Mouse (Mus musculus): ENCODE data around the gene Cenpj.

Cenpj gene

GRCm38 (mm10) chr14:56575416-56575815 lies at the start of gene Cenpj, which contains the start of gene Parp4:
TSS of gene Cenpj (minus strand) at chr14:56575425.
TSS of gene Parp4 (plus strand) at chr14:56575619.
- 3% methylated on average over 24 of the region's 24 CpGs for WGBS

GRCm38 (mm10) chr14:56620425-56620824 lies 45.2 kb upstream of the Cenpj start:
- WGBS = 94% methylated on average over 8 of the region's 8 CpGs

GRCm38 (mm10) chr14:56617470-56617869 lies 42.2 kb upstream of the Cenpj start:
- 83% methylated on average over 1 of the region's 1 CpGs for WGBS

GRCm38 (mm10) chr14:56613212-56613611 lies 38.0 kb upstream of the Cenpj start:
- 90% methylated on average over 3 of the region's 3 CpGs for WGBS

- WGBS = 97% methylated on average over 4 of the region's 4 CpGs
Observed at GRCm38 (mm10) chr14:56605136-56605535, 29.9 kb upstream of the Cenpj start.

GRCm38 (mm10) chr14:56604438-56604837 lies 29.2 kb upstream of the Cenpj start:
- WGBS = 92% methylated on average over 5 of the region's 5 CpGs

GRCm38 (mm10) chr14:56602069-56602468 lies 26.8 kb upstream of the Cenpj start:
- 75% methylated on average over 9 of the region's 9 CpGs for WGBS

- 51% methylated on average over 6 of the region's 6 CpGs for WGBS
Observed at GRCm38 (mm10) chr14:56598759-56599158, 23.5 kb upstream of the Cenpj start.

GRCm38 (mm10) chr14:56594811-56595210 lies 19.6 kb upstream of the Cenpj start:
- 97% methylated on average over 1 of the region's 1 CpGs for WGBS

- WGBS = 96% methylated on average over 9 of the region's 9 CpGs
Observed at GRCm38 (mm10) chr14:56592191-56592590, 17.0 kb upstream of the Cenpj start.

GRCm38 (mm10) chr14:56582294-56582693 lies 7.1 kb upstream of the Cenpj start:
- WGBS = 91% methylated on average over 6 of the region's 6 CpGs

- 70% methylated on average over 5 of the region's 5 CpGs for WGBS
Observed at GRCm38 (mm10) chr14:56581117-56581516, 5.9 kb upstream of the Cenpj start.

- WGBS = 82% methylated on average over 8 of the region's 8 CpGs
Observed at GRCm38 (mm10) chr14:56579011-56579410, 3.8 kb upstream of the Cenpj start.

GRCm38 (mm10) chr14:56575969-56576901 lies 1.0 kb upstream of the Cenpj start:
- 70% methylated on average over 18 of the region's 18 CpGs for WGBS

GRCm38 (mm10) chr14:56572546-56572945 lies 2.7 kb downstream of the Cenpj start:
- 59% methylated on average over 2 of the region's 2 CpGs for WGBS

- WGBS = under 1% methylated on average over 59 of the region's 59 CpGs
Observed at GRCm38 (mm10) chr14:56571310-56572093, 3.7 kb downstream of the Cenpj start.

GRCm38 (mm10) chr14:56569041-56569440 lies 6.2 kb downstream of the Cenpj start:
- WGBS = 87% methylated on average over 4 of the region's 4 CpGs

GRCm38 (mm10) chr14:56567476-56567875 lies 7.7 kb downstream of the Cenpj start:
- 55% methylated on average over 7 of the region's 7 CpGs for WGBS

- 93% methylated on average over 3 of the region's 3 CpGs for WGBS
Observed at GRCm38 (mm10) chr14:56559134-56559533, 16.1 kb downstream of the Cenpj start.

- WGBS = 98% methylated on average over 2 of the region's 2 CpGs
Observed at GRCm38 (mm10) chr14:56554716-56555115, 20.5 kb downstream of the Cenpj start.

GRCm38 (mm10) chr14:56553331-56553730 lies 21.9 kb downstream of the Cenpj start:
- WGBS = 86% methylated on average over 7 of the region's 7 CpGs

- WGBS = 89% methylated on average over 6 of the region's 6 CpGs
Observed at GRCm38 (mm10) chr14:56552924-56553323, 22.3 kb downstream of the Cenpj start.
